Mouse (Mus musculus) CH12.LX (cell line): Measurements from ENCODE around the gene Cables2. TPM values are rescaled to one million over a fixed set of nuclear protein-coding genes. Genes with fewer than 3 reads are reported as not detected.

Source experiments
- DNase-seq: peaks from one replicate; pipeline ENCODE4 v3.0.0-alpha.2; 2013; ENCODE audit errors: extremely low read depth
- H3K27ac ChIP-seq: 2 replicates; pipeline ENCODE4 v1.5.1; 2012; ENCODE audit warnings: low read depth, mild to moderate bottlenecking, control low read depth, moderate library complexity; ENCODE audit not compliant: insufficient read depth
- H3K27me3 ChIP-seq: replicated peaks from 2 replicates; pipeline ENCODE3; 2012; ENCODE audit warnings: inconsistent platforms
- H3K36me3 ChIP-seq, 2 experiments: replicated peaks in 1 of 2; 2 replicates each; pipeline versions ENCODE3 to v1.6.1; 2012; ENCODE audit warnings: inconsistent platforms in 1 of 2, low read length in 1 of 2, mild to moderate bottlenecking in 1 of 2, mixed read lengths in 1 of 2, moderate library complexity in 1 of 2; ENCODE audit not compliant: control insufficient read depth in 1 of 2, insufficient read depth in 1 of 2
- H3K4me1 ChIP-seq, 2 experiments: 2 replicates each; pipeline ENCODE4 v1.6.1; 2012; ENCODE audit warnings: inconsistent platforms in 1 of 2, moderate library complexity in 1 of 2; ENCODE audit not compliant: insufficient read depth in 2 of 2, control insufficient read depth in 1 of 2
- H3K4me2 ChIP-seq: 2 replicates; pipeline ENCODE4 v1.6.1; 2012; ENCODE audit warnings: low read depth, mild to moderate bottlenecking, control low read depth; ENCODE audit not compliant: poor library complexity, insufficient read depth, severe bottlenecking
- H3K4me3 ChIP-seq, 3 experiments: fragments of 150-350 bp in 1 of 3; sonication (generic) in 1 of 3; replicated peaks in 1 of 3; 2 replicates each; pipeline versions ENCODE3 to v1.5.1; 2011 to 2012; ENCODE audit warnings: low read depth in 2 of 3, low read length in 2 of 3, mild to moderate bottlenecking in 2 of 3, moderate library complexity in 2 of 3, control low read depth in 1 of 3, improper control_type of control experiment in 1 of 3, inconsistent platforms in 1 of 3, mixed read lengths in 1 of 3; ENCODE audit not compliant: poor library complexity in 1 of 3
- H3K79me2 ChIP-seq: replicated peaks from 2 replicates; pipeline ENCODE4 v1.6.1; 2012; ENCODE audit warnings: mild to moderate bottlenecking, moderate library complexity; ENCODE audit not compliant: control insufficient read depth, poor library complexity, insufficient read depth, severe bottlenecking; ENCODE audit errors: extremely low read depth
- H3K9ac ChIP-seq: 2 replicates; pipeline ENCODE4 v1.6.1; 2012; ENCODE audit warnings: low read depth, mild to moderate bottlenecking, control low read depth, moderate library complexity; ENCODE audit not compliant: insufficient read depth
- H3K9me3 ChIP-seq: replicated peaks from 2 replicates; pipeline ENCODE3; 2012; ENCODE audit warnings: low read length, inconsistent platforms, mixed read lengths
- BHLHE40 ChIP-seq: IDR thresholded peaks from 2 replicates; pipeline ENCODE4 v1.6.1; 2011; ENCODE audit warnings: mild to moderate bottlenecking, low read depth, low read length, improper control_type of control experiment
- CHD2 ChIP-seq: IDR thresholded peaks from 2 replicates; pipeline ENCODE4 v1.6.1; 2011; ENCODE audit warnings: low read length, improper control_type of control experiment
- CTCF ChIP-seq, 2 experiments: IDR thresholded peaks in 1 of 2; conservative IDR thresholded peaks in 1 of 2; 2 replicates each; pipeline ENCODE4 v1.5.1; 2011 to 2012; ENCODE audit warnings: low read depth in 2 of 2, low read length in 2 of 2, improper control_type of control experiment in 1 of 2, inconsistent platforms in 1 of 2, mild to moderate bottlenecking in 1 of 2, moderate library complexity in 1 of 2
- ELF1 ChIP-seq: IDR thresholded peaks from 2 replicates; pipeline ENCODE4 v1.6.1; 2014; ENCODE audit warnings: low read depth, mild to moderate bottlenecking, inconsistent platforms, low read length, improper control_type of control experiment
- EP300 ChIP-seq: IDR thresholded peaks from 2 replicates; pipeline ENCODE4 v1.6.1; 2011; ENCODE audit warnings: low read length, improper control_type of control experiment
- ETS1 ChIP-seq: conservative IDR thresholded peaks from 2 replicates; pipeline ENCODE4 v1.6.1; 2012; ENCODE audit warnings: low read depth, mild to moderate bottlenecking, inconsistent platforms, low read length, improper control_type of control experiment, moderate library complexity
- GABPA ChIP-seq: IDR thresholded peaks from 2 replicates; pipeline ENCODE4 v1.6.1; 2012; ENCODE audit warnings: low read depth, low read length, improper control_type of control experiment, inconsistent platforms; ENCODE audit not compliant: insufficient replicate concordance
- IRF4 ChIP-seq: IDR thresholded peaks from 2 replicates; pipeline ENCODE4 v1.6.1; 2014; ENCODE audit warnings: low read depth, mild to moderate bottlenecking, inconsistent platforms, low read length, improper control_type of control experiment
- JUN ChIP-seq: IDR thresholded peaks from 2 replicates; pipeline ENCODE4 v1.6.1; 2011; ENCODE audit warnings: low read depth, mild to moderate bottlenecking, low read length, improper control_type of control experiment, moderate library complexity; ENCODE audit not compliant: insufficient read depth
- JUND ChIP-seq: conservative IDR thresholded peaks from 2 replicates; pipeline ENCODE4 v1.6.1; 2011; ENCODE audit warnings: low read depth, low read length, improper control_type of control experiment
- KAT2A ChIP-seq: IDR thresholded peaks from 2 replicates; pipeline ENCODE4 v1.6.1; 2012; ENCODE audit warnings: low read length, improper control_type of control experiment, inconsistent platforms; ENCODE audit not compliant: insufficient replicate concordance
- MAFK ChIP-seq: IDR thresholded peaks from 2 replicates; pipeline ENCODE4 v1.6.1; 2011; ENCODE audit warnings: low read length, improper control_type of control experiment; ENCODE audit not compliant: insufficient replicate concordance
- MAX ChIP-seq: IDR thresholded peaks from 2 replicates; pipeline ENCODE4 v1.6.1; 2011; ENCODE audit warnings: low read length, improper control_type of control experiment
- MAZ ChIP-seq: IDR thresholded peaks from 2 replicates; pipeline ENCODE4 v1.6.1; 2012; ENCODE audit warnings: low read depth, mild to moderate bottlenecking, inconsistent platforms, low read length, improper control_type of control experiment, moderate library complexity
- MEF2A ChIP-seq: IDR thresholded peaks from 2 replicates; pipeline ENCODE4 v1.6.1; 2014; ENCODE audit warnings: low read depth, mild to moderate bottlenecking, inconsistent platforms, low read length, improper control_type of control experiment, borderline replicate concordance
- MYC ChIP-seq: IDR thresholded peaks from 2 replicates; pipeline ENCODE4 v1.6.1; 2011; ENCODE audit warnings: low read depth, mild to moderate bottlenecking, improper control_type of control experiment, low read length
- RAD21 ChIP-seq: IDR thresholded peaks from 2 replicates; pipeline ENCODE4 v1.6.1; 2011; ENCODE audit warnings: low read depth, mild to moderate bottlenecking, low read length, improper control_type of control experiment, moderate library complexity
- SIN3A ChIP-seq: IDR thresholded peaks from 2 replicates; pipeline ENCODE4 v1.6.1; 2012; ENCODE audit warnings: low read length, improper control_type of control experiment, inconsistent platforms
- UBTF ChIP-seq: IDR thresholded peaks from 2 replicates; pipeline ENCODE4 v1.6.1; 2012; ENCODE audit warnings: low read depth, mild to moderate bottlenecking, inconsistent platforms, low read length, improper control_type of control experiment, moderate library complexity
- ZC3H11A ChIP-seq: IDR thresholded peaks from 2 replicates; pipeline ENCODE4 v1.6.1; 2012; ENCODE audit warnings: low read depth, mild to moderate bottlenecking, inconsistent platforms, low read length, improper control_type of control experiment
- ZNF384 ChIP-seq: IDR thresholded peaks from 2 replicates; pipeline ENCODE4 v1.6.1; 2012; ENCODE audit warnings: low read depth, low read length, improper control_type of control experiment, inconsistent platforms
- dilution Hi-C: fragments of 300-500 bp; cut with MboI; formaldehyde crosslinking; loops from 2 replicates; pipeline ENCODE4 v1.14.3; 2020; ENCODE audit warnings: low sequenced_read_pairs; ENCODE audit not compliant: extremely low pct_unique_long_range_greater_than_20kb, extremely low pct_ligation_motif_present
- in situ Hi-C: fragments of 300-500 bp; cut with MboI; formaldehyde crosslinking; loops from 3 replicates; pipeline ENCODE4 v1.14.3; 2019; ENCODE audit warnings: low sequenced_read_pairs, low pct_ligation_motif_present, low pct_unique_long_range_greater_than_20kb, mixed read lengths
- polyA plus RNA-seq: library from polyadenylated mRNA; unstranded; fragments of >175 nt; gene quantifications from 2 replicates; pipeline ENCODE4 v1.2.1, GENCODE M21; 2012; ENCODE audit warnings: low read depth; ENCODE audit not compliant: insufficient read length
- total RNA-seq, 2 experiments: library from RNA; depleted of rRNA; stranded (reverse); fragments of 300-350 nt in 1 of 2; fragments of >200 nt in 1 of 2; gene quantifications; 2 replicates each; pipeline ENCODE4 v1.2.3; 2012 to 2014

Gene Cables2
- total and polyA plus RNA-seq, 3 experiments: 13.0 to 29.9 (median 17.2) TPM

DNA sequence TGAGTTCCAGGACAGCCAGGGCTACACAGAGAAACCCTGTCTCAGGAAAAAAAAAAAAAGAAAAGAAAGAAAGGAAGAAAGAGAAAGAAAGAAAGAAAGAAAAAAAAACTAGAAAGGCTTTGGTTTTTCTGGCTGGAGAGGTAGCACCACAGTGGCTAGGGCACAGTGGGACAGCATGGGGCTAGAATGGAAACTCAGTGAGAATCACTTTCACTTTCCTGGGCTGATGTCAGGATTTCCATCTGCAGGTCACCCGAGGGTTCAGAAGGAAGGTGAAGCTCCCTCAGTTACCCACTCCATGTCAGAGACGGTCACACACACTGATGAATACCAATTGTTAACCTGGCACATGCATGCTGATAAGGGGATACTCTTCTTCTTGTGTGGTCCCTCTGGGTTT is 34.4 kb upstream of the Cables2 start:
- in situ Hi-C loops (no loop called here), dilution Hi-C loops (no loop called here)
- peaks cover 8 to 34% of the 10 kb centered on the region in 2 experiments for H3K4me1 ChIP-seq
- peaks cover 21% of the 10 kb centered on the region for H3K27me3 ChIP-seq
- peak; percentile 68 for DNase-seq
- H3K9ac ChIP-seq: no peak overlapping the region
- no peaks in the 10 kb centered on the region for H3K9me3 ChIP-seq
- no peak overlapping the region for H3K4me2 ChIP-seq
- H3K79me2 ChIP-seq: no peaks in the 10 kb centered on the region
- H3K36me3 ChIP-seq: no peaks in the 10 kb centered on the region
- no peak overlapping the region for H3K4me3 ChIP-seq
- TF ChIP-seq IRF4 (peak; percentile 77), MAZ (0 out of 2 replicates have a peak, but pooled peaks have one; percentile 23), CHD2 (no peak), ZNF384 (peak; percentile 70), JUND (peak; percentile 76), SIN3A (no peak), JUN (peak; percentile 89), ZC3H11A (no peak), MAFK (0 out of 2 replicates have a peak, but pooled peaks have one; percentile 30), BHLHE40 (peak; percentile 92), MAX (0 out of 2 replicates have a peak, but pooled peaks have one; percentile 17), MEF2A (0 out of 2 replicates have a peak, but pooled peaks have one; percentile 16), ELF1 (no peak), ETS1 (peak; percentile 88), EP300 (peak; percentile 91)
- H3K27ac ChIP-seq: no peak overlapping the region

DNA sequence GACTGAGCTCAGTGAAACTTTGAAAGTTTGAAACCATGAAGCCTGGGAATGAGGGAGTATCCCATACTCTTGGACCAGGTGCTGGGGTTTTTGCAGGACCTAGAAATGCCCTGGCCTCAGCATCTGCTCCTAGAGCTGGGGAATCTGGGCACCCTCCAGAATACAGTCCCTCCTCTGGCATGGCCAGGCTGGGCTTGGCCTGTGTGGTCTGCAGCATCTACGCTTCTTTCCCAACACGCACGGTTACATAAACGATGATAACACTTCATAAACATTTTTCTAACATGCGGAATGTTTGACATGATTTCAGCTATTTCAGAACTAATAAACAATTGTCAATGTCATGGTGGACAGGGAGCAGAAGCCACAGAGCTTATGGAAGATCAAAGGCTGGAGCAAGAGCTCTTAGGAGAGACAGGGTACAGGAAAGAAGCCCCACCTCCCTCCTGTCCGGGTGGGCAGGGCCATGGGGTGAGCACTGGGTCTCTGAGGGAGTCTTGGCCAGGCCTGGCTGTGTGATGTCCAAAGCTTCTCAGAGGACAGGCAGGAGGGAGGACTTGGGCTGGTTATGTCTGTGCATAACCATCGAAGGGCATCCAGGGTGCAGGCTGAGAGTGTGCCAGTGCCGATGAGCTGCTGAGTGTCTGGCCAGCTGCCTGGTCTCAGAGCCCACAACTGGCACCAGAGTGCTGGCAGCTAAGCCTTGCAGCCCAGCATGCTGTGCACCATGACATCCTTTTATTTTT is 33.3 kb upstream of the Cables2 start:
- in situ Hi-C loops: no loop called here
- Histone ChIP-seq H3K27me3 (peaks cover 18% of the 10 kb centered on the region), H3K9me3 (no peaks in the 10 kb centered on the region), H3K4me1 (peaks cover 8 to 35% of the 10 kb centered on the region in 2 experiments), H3K27ac (no peak overlapping the region), H3K9ac (no peak overlapping the region), H3K79me2 (no peaks in the 10 kb centered on the region), H3K36me3 (no peaks in the 10 kb centered on the region), H3K4me3 (no peak overlapping the region), H3K4me2 (no peak overlapping the region)
- TF ChIP-seq KAT2A (no peak), ZNF384 (no peak), RAD21 (no peak), MYC (no peak), UBTF (no peak), CTCF (conservative IDR thresholded peaks at IDR 0.05 in 1 of 2, IDR thresholded peaks at IDR 0.05 in 1 of 2; ENCODE audit: low read depth in 2 of 2, low read length in 2 of 2) (no peak), GABPA (no peak)
- DNase-seq: no peak
- dilution Hi-C loops: no loop called here
